Mouse (Mus musculus): ENCODE results near the gene Gm20661.
"Not testable (repeated sequence)": the region's sequence is repeated elsewhere in the genome, so short reads cannot be mapped to it uniquely, and the experiment has no call there.

Gm20661 gene

DNA sequence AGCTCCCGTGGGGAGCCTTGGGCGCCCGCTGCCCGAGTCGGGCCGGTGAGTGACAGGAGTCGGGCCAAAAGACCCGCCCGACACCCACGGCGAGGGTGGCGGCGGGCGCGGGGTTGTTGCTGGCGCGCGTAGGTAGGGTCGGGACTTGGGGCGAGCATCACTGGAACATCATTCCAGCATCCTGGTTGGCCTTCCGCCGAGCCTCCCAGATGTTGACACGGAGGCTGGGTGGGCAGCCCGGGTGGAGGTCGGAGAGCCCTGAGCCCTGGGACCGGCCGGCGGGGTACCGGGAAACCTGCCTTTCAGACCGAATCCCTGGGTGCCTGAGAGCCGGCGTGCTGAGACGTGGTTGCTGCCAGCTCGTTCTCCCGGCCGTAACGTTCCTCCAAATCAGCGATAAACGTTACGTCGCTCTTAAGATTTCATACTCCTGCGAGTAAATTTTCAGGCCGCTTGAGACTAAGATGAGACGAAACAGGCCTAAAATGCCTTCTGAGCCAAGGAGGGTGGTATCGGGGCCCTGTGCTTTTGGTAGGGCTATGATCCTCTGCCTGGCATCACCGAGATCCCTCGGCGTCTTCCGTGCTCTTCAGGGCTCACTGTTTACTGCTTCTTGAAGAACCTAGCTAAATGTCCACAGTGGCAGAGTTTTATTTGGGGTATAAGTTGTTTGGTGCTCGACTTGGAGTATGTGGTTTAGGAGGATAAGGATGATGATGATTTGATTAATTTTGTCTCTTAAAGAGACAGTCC is 20.1 kb downstream of the Gm20661 start:
- DNase-seq, result peak; percentile 55

DNA sequence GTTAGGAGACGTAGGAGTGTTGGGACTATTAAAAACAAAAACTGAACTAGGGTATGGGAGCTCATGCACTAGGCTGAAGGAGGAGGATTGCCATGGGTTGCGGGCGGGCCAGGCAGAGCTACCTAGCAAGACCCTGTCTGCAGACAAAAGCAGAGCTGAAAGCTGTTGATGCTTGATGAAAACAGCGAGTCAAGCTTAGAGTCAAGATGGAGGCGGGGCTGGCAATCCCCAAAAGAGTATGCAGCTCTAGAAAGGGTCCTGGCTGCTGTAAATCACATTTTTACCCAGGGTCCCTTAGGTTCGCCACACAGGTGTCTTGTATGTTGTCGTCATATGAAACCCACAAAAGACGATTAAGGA is 20.7 kb downstream of the Gm20661 start:
- DNase-seq, result peak; percentile 13

DNA sequence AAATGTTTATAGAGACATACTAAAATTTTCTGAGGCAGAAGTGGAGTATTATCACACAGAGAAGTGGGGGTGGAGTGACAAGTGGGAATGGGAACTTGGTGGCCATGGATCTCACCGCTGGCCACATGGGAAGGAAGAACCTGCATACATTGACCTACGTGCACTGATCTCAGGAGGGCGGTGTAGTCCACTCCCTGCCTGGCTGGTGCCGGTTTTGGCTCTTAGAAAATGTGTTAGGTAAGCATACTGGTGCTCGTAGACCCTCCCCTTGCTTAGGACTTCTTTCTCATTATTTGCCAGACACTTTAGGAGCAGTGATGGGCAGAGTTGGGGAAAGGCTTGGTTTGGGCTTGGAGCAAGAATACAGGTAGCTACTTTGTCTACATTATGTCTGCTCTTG is 25.2 kb downstream of the Gm20661 start:
- no peak for DNase-seq

DNA sequence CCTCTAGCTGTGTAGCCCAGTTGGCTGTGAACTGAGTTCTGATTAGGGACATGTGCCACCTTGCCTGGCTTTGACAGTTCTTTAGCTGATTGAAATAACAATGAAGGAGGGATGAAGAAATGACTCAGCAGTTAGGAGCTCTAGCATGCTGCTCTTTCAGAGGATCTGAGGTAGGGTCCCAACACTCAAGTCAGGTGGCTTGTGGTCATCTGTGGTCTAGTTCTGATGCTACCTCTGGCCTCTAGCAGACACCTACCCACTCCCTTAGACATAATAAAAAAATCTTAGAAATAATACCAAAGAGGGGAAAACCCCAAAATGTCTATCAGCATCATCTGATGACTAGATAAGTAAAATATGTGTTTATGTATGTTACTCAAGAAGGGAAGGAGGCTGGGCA is 27.5 kb downstream of the Gm20661 start:
- no peak for DNase-seq

DNA sequence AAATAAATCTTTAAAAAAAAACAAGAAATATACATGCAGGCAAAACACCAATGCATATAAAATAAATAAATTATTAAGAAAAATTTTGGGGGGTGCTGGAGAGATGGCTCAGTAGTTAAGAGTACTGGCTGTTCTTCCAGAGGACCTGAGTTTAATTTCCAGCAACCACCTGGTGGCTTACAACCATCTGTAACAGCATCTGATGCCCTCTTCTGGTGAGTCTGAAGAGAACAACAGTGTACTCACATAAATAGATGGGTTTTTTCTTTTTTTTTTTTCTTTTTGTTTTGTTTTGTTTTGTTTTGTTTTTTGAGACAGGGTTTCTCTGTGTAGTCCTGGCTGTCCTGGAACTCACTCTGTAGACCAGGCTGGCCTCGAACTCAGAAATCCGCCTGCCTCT is 30.7 kb downstream of the Gm20661 start:
- not testable (repeated sequence) for DNase-seq

DNA sequence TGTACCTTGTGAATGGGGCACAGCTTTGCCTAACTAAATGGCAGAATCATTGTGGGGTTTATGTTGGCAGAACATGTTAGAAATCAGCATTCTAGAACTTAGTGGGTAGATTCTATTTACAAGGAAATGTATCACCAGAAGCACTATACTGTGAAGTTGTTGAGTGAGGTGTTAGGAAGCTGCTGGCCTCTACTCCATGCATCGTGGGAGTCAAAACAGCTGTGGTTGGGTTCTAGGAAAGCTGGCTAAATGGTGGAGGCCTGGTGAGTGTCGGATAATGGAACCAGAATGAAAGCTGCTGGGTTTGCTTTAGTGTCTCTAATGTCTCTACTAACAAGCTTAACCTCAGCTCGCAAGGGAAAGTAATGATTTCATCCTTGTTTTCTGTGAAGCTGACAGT is 34.3 kb downstream of the Gm20661 start:
- DNase-seq, result no peak

DNA sequence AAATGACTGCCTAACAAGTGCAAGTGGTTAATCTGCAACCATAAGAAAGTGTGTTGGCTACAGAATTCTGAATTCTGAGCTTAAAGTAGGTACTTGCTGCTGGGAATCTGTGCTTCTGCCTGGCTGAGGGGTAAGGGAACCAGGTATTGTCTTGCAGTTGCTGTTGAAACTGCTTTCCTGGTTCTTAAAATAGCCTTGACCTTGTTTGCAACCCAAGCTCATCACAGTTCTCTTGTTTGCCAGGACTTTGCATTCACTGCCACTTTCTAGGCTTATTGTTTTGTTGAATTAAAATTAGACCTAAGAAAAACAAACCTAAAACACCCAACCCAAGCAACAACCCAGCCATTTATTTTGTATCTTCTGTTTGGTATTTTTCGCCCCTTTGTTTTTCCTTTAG is 37.9 kb downstream of the Gm20661 start:
- no peak for DNase-seq

DNA sequence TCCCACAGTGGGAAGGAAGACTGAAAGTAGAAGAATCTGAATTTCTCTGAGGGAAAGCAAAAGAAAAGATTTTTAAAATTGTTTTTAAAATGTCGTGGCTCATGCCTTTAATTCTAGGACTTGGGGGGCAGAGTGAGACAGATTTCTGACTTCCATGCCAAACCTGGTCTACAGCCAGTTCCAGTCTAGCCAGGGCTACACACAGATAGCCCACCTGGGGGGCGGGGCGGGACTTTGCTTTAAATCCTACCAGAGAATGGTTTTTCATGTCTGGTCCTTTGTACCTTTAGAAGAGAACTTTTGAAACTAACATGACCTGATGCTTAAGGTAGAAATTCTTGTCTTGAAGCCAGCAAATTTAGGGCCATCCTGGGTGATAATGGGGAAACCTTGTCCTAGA is 40.4 kb downstream of the Gm20661 start:
- DNase-seq, result no peak

DNA sequence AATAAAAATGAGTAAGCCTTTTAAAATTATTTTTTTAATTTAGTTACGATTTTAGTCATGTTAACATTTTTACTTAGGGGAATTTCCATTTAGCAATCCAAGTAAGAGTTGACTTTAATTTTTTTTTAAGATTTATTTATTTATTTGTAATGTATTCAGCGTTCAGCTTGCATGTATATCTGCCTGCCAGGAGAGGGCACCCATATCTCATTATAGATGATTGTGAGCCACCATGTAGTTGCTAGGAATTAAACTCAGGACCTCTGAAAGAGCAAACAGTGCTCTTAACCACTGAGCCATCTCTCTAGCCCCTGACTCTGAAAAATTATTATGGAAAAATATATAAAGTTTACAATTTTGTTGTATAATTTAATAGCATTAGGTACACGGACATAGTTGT is 43.7 kb downstream of the Gm20661 start:
- DNase-seq, result no peak

DNA sequence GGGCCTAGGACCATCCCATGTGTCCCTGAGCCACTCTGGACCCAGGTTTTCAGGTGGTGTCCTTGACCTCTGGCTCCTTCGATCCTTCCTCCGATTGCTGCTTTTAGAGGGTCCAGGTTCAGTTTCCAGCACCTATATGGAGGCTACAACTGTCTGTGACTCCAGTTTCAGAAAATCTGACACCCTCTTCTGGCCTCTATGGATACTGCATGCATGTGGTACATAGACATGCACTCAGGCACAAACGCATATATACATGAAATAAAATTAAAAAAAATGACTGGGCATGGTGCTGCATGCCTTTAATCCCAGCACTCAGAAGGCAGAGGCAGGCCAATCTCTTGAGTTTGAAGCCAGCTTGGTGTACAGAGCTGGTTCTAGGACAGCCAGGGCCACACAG is 45.0 kb downstream of the Gm20661 start:
- DNase-seq, result no peak

DNA sequence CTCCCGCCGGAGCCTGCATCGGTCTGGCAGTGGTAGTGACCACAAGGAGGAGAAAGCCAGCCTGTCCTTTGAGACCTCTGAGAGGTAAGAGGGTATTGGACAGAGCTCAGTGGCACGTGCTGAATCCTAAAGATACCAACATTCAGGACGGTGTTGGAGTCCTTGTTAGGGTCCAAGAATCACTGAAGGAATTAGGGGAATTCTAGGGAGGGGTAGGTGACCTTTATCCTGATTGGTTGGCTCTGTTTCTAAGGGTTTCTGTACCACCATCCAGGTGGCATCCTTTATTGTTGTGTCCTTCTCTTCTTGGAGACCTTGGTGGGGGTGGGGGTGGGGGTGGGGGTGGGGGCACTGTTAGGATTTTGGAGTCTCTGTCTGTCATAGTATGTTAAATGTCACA is 49.3 kb downstream of the Gm20661 start:
- DNase-seq, result no peak

DNA sequence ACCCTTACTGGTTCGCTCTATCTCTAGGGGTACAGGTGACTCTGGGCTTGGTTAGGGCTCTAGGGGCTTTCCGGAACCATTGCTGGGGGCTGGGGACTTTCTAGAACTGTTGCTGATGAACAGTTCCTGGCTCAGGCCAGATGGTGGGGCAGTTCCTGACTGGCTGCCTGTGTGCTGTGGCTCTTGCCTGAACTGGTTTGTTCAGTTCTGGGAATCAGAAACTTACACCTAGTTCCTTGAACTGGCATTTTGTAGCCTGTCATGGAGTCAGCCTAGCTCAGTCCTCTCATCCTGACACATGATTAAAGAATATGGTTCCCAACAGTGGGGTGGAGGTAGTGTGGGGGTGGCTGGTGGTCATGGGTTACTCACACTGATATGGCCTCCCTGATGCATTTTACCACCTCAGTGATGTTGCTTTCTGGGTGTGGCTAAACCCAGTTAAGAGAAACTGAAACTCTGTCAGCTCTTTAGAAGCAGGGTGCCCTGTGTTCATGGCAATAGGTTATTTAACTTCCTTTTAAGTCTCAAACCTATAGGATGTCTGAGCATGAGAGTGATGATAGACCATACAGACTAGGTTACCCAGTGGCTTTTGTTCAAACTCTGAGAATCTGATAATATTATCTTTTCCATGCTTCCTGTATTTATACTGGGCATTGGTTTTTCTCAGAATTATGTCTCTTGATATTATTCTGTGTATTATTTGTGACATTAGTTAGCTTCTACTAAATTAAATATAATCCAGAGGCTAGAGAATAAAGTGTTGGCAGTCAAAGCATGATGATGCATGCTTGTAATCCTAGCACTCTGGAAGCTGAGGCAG is 52.7 kb downstream of the Gm20661 start:
- no peak for DNase-seq
